ENCODE assay signal across 8 mouse cellular contexts in genomic region chr4:156235808-156236533, GRCm38 (mm10). TPM values are rescaled to one million over a fixed set of nuclear protein-coding genes. Genes with fewer than 3 reads are reported as not detected.
DNase-seq lines count a peak whose midpoint lies in the region; ATAC-seq and TF ChIP-seq lines count a peak whose summit lies in the region.

TSS of gene Noc2l (plus strand) at chr4:156236010.

- H3K4me1 ChIP-seq in hindbrain, embryonic 15.5 days (replicated peaks) = peaks cover 20% of the 10 kb centered on the region

- peak within 1 kb of the TSS; percentile 93 for H3K27ac ChIP-seq in hindbrain, embryonic 15.5 days (replicated peaks)

- H3K4me3 ChIP-seq in hindbrain, embryonic 15.5 days = peak within 1 kb of the TSS; percentile 97

- DNase-seq in Patski (ENCODE audit: low read depth, low spot score) = no peak
- DNase-seq in cerebellum, postnatal 14 days = peak; percentile 95
- DNase-seq in frontal cortex, postnatal 36 days (ENCODE audit: low spot score in 2 of 2) = peak; percentile 89 to 91
- DNase-seq in left cerebral cortex, adult 11 months (ENCODE audit: low spot score) = peak; percentile 79
- peak; percentile 93 to 94 for DNase-seq in lung, postnatal 4 days
- DNase-seq in retina, postnatal 7 days (ENCODE audit: low read depth, low spot score) = peak; percentile 87
- peak; percentile 79 for DNase-seq in urinary bladder, adult 2 months (ENCODE audit: low spot score)

- CTCF ChIA-PET in Patski (lab: Charles Lee) = no interaction called here

- in situ Hi-C loops in Patski (cut with MboI; ENCODE audit: low pct_unique_long_range_greater_than_20kb) = no loop called here

- WGBS in hindbrain, embryonic 15.5 days = under 1% methylated on average over 86 of the region's 90 CpGs

- no peaks in the 10 kb centered on the region for H3K27me3 ChIP-seq in Patski
- no peaks in the 10 kb centered on the region for H3K27me3 ChIP-seq in hindbrain, embryonic 15.5 days

- no peaks in the 10 kb centered on the region for H3K9me3 ChIP-seq in hindbrain, embryonic 15.5 days

- POLR2A ChIA-PET in Patski (lab: Charles Lee) = no interaction called here

- peak within 1 kb of the TSS; percentile 93 for H3K4me2 ChIP-seq in hindbrain, embryonic 15.5 days

- peaks cover 37% of the 10 kb centered on the region for H3K36me3 ChIP-seq in hindbrain, embryonic 15.5 days

- TF ChIP-seq CTCF in Patski (IDR thresholded peaks at IDR 0.05) = no peak

- H3K9ac ChIP-seq in hindbrain, embryonic 15.5 days = peak within 1 kb of the TSS; percentile 82

- no peak for ATAC-seq in Patski
- ATAC-seq in hindbrain, embryonic 15.5 days (ENCODE audit: low FRiP score, low read depth) = peak; percentile 88

RNA-seq across cellular contexts. Expression of gene Noc2l, which starts in this region (rescaled TPM):
- 37.0 TPM for polyA plus RNA-seq in Patski (2021)
- 53.4 and 59.0 TPM in 2 replicates for polyA plus RNA-seq in hindbrain, embryonic 15.5 days (2015; fragmentation: Nextera tagmentation; extraction: Ambion mirVana)
- 57.9 and 67.2 TPM in 2 replicates for polyA plus RNA-seq in urinary bladder, adult 2 months (2012; rRNA removed)
